Mouse (Mus musculus): ENCODE measurements around the gene Trim9. TPM values are rescaled to one million over a fixed set of nuclear protein-coding genes. Genes with fewer than 3 reads are reported as not detected.

Trim9 gene
- polyA plus RNA-seq, 1 experiment from 2014 or later, result 1.1 TPM

DNA sequence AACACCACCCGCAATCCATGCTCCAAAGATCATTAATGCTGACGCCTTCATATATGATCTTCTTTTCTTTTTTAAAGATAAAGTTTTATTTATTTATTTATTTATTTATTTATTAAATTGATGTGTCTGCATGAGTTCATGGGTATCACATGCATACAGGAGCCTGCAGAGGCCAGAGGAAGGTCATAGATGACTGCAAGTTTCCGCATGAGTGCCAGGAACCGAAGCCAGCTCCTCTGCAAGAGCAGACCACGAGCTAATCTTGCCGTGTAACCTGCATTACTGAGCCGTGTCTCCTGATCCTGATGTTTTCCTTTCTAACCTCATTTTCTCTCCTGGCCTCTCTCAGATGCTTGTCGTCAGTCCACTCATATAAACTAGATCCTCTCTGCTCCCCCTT is 133.1 kb downstream of the Trim9 start:
- no peak overlapping the region for H3K4me2 ChIP-seq (ENCODE audit: low read depth, low read length)
- H3K36me3 ChIP-seq (ENCODE audit: control insufficient read depth, insufficient read depth, low read length), result 0 out of 2 replicates have a peak, but pooled peaks cover 5% of the 10 kb centered on the region
- no peak overlapping the region for H3K27ac ChIP-seq (ENCODE audit: low read length)
- no peak overlapping the region for H3K9ac ChIP-seq (ENCODE audit: low read length)
- WGBS, result 81% methylated on average over 8 of the region's 8 CpGs
- H3K4me3 ChIP-seq (replicated peaks; ENCODE audit: low read length), result no peak overlapping the region
- no peaks in the 10 kb centered on the region for H3K4me1 ChIP-seq (ENCODE audit: control insufficient read depth, insufficient read depth, low read length)
- no peak for ATAC-seq (ENCODE audit: insufficient read depth, low FRiP score)
- no peaks in the 10 kb centered on the region for H3K27me3 ChIP-seq (ENCODE audit: control insufficient read depth, insufficient read depth, low read length)
- H3K9me3 ChIP-seq (replicated peaks; ENCODE audit: control insufficient read depth, low read length), result no peaks in the 10 kb centered on the region

GRCm38 (mm10) chr12:70213601-70214000 is 133.8 kb downstream of the Trim9 start:
- Histone ChIP-seq H3K27me3 (ENCODE audit: control insufficient read depth, insufficient read depth, low read length) (no peaks in the 10 kb centered on the region), H3K4me1 (ENCODE audit: control insufficient read depth, insufficient read depth, low read length) (no peaks in the 10 kb centered on the region), H3K27ac (ENCODE audit: low read length) (no peak overlapping the region), H3K36me3 (ENCODE audit: control insufficient read depth, insufficient read depth, low read length) (0 out of 2 replicates have a peak, but pooled peaks cover 5% of the 10 kb centered on the region), H3K9me3 (replicated peaks; ENCODE audit: control insufficient read depth, low read length) (no peaks in the 10 kb centered on the region), H3K4me2 (ENCODE audit: low read depth, low read length) (no peak overlapping the region), H3K4me3 (replicated peaks; ENCODE audit: low read length) (no peak overlapping the region), H3K9ac (ENCODE audit: low read length) (no peak overlapping the region)
- ATAC-seq (ENCODE audit: insufficient read depth, low FRiP score), result no peak
- 91% methylated on average over 6 of the region's 6 CpGs for WGBS

GRCm38 (mm10) chr12:70212501-70212900 is 134.9 kb downstream of the Trim9 start:
- Histone ChIP-seq H3K36me3 (ENCODE audit: control insufficient read depth, insufficient read depth, low read length) (no peaks in the 10 kb centered on the region), H3K9me3 (replicated peaks; ENCODE audit: control insufficient read depth, low read length) (no peaks in the 10 kb centered on the region), H3K27ac (ENCODE audit: low read length) (no peak overlapping the region), H3K4me3 (replicated peaks; ENCODE audit: low read length) (no peak overlapping the region), H3K9ac (ENCODE audit: low read length) (no peak overlapping the region), H3K27me3 (ENCODE audit: control insufficient read depth, insufficient read depth, low read length) (no peaks in the 10 kb centered on the region), H3K4me2 (ENCODE audit: low read depth, low read length) (no peak overlapping the region), H3K4me1 (ENCODE audit: control insufficient read depth, insufficient read depth, low read length) (no peaks in the 10 kb centered on the region)
- 82% methylated on average over 4 of the region's 4 CpGs for WGBS
- no peak for ATAC-seq (ENCODE audit: insufficient read depth, low FRiP score)

GRCm38 (mm10) chr12:70208214-70208613 is 139.2 kb downstream of the Trim9 start:
- 72% methylated on average over 5 of the region's 5 CpGs for WGBS
- H3K27ac ChIP-seq (ENCODE audit: low read length), result no peak overlapping the region
- H3K9ac ChIP-seq (ENCODE audit: low read length), result no peak overlapping the region
- no peak overlapping the region for H3K4me3 ChIP-seq (replicated peaks; ENCODE audit: low read length)
- no peaks in the 10 kb centered on the region for H3K27me3 ChIP-seq (ENCODE audit: control insufficient read depth, insufficient read depth, low read length)
- ATAC-seq (ENCODE audit: insufficient read depth, low FRiP score), result no peak
- no peaks in the 10 kb centered on the region for H3K9me3 ChIP-seq (replicated peaks; ENCODE audit: control insufficient read depth, low read length)
- H3K4me1 ChIP-seq (ENCODE audit: control insufficient read depth, insufficient read depth, low read length), result no peaks in the 10 kb centered on the region
- H3K4me2 ChIP-seq (ENCODE audit: low read depth, low read length), result no peak overlapping the region
- no peaks in the 10 kb centered on the region for H3K36me3 ChIP-seq (ENCODE audit: control insufficient read depth, insufficient read depth, low read length)

- ATAC-seq (ENCODE audit: insufficient read depth, low FRiP score), result no peak
- Histone ChIP-seq H3K4me1 (ENCODE audit: control insufficient read depth, insufficient read depth, low read length) (no peaks in the 10 kb centered on the region), H3K9me3 (replicated peaks; ENCODE audit: control insufficient read depth, low read length) (no peaks in the 10 kb centered on the region), H3K9ac (ENCODE audit: low read length) (no peak overlapping the region), H3K27me3 (ENCODE audit: control insufficient read depth, insufficient read depth, low read length) (no peaks in the 10 kb centered on the region), H3K27ac (ENCODE audit: low read length) (no peak overlapping the region), H3K4me3 (replicated peaks; ENCODE audit: low read length) (no peak overlapping the region), H3K4me2 (ENCODE audit: low read depth, low read length) (no peak overlapping the region), H3K36me3 (ENCODE audit: control insufficient read depth, insufficient read depth, low read length) (no peaks in the 10 kb centered on the region)
- WGBS, result 83% methylated on average over 8 of the region's 8 CpGs
Measured at GRCm38 (mm10) chr12:70204433-70204832, 143.0 kb downstream of the Trim9 start.

GRCm38 (mm10) chr12:70201926-70202529 is 145.4 kb downstream of the Trim9 start:
- no peak for ATAC-seq (ENCODE audit: insufficient read depth, low FRiP score)

GRCm38 (mm10) chr12:70196341-70196740 is 151.1 kb downstream of the Trim9 start:
- no peak overlapping the region for H3K4me3 ChIP-seq (replicated peaks; ENCODE audit: low read length)
- 85% methylated on average over 5 of the region's 5 CpGs for whole genome bisulfite sequencing
- no peak overlapping the region for H3K9ac ChIP-seq (ENCODE audit: low read length)
- no peak for ATAC-seq (ENCODE audit: insufficient read depth, low FRiP score)
- peaks cover 4% of the 10 kb centered on the region; the same call in 1 of the 2 replicates for H3K4me1 ChIP-seq (ENCODE audit: control insufficient read depth, insufficient read depth, low read length)
- H3K27ac ChIP-seq (ENCODE audit: low read length), result no peak overlapping the region
- H3K27me3 ChIP-seq (ENCODE audit: control insufficient read depth, insufficient read depth, low read length), result no peaks in the 10 kb centered on the region
- H3K4me2 ChIP-seq (ENCODE audit: low read depth, low read length), result no peak overlapping the region
- H3K36me3 ChIP-seq (ENCODE audit: control insufficient read depth, insufficient read depth, low read length), result no peaks in the 10 kb centered on the region
- H3K9me3 ChIP-seq (replicated peaks; ENCODE audit: control insufficient read depth, low read length), result no peaks in the 10 kb centered on the region

More at GRCm38 (mm10) chr12:70201926-70202529, 145.4 kb downstream of the Trim9 start:
- Histone ChIP-seq H3K9ac (ENCODE audit: low read length) (no peak overlapping the region), H3K9me3 (replicated peaks; ENCODE audit: control insufficient read depth, low read length) (no peaks in the 10 kb centered on the region), H3K4me1 (ENCODE audit: control insufficient read depth, insufficient read depth, low read length) (no peaks in the 10 kb centered on the region), H3K27ac (ENCODE audit: low read length) (no peak overlapping the region), H3K4me3 (replicated peaks; ENCODE audit: low read length) (no peak overlapping the region), H3K27me3 (ENCODE audit: control insufficient read depth, insufficient read depth, low read length) (no peaks in the 10 kb centered on the region), H3K36me3 (ENCODE audit: control insufficient read depth, insufficient read depth, low read length) (no peaks in the 10 kb centered on the region), H3K4me2 (ENCODE audit: low read depth, low read length) (no peak overlapping the region)
- WGBS, result 69% methylated on average over 5 of the region's 5 CpGs

- H3K4me1 ChIP-seq (ENCODE audit: control insufficient read depth, insufficient read depth, low read length), result peaks cover 4% of the 10 kb centered on the region; the same call in 1 of the 2 replicates
- no peak overlapping the region for H3K9ac ChIP-seq (ENCODE audit: low read length)
- H3K27me3 ChIP-seq (ENCODE audit: control insufficient read depth, insufficient read depth, low read length), result no peaks in the 10 kb centered on the region
- no peaks in the 10 kb centered on the region for H3K36me3 ChIP-seq (ENCODE audit: control insufficient read depth, insufficient read depth, low read length)
- no peaks in the 10 kb centered on the region for H3K9me3 ChIP-seq (replicated peaks; ENCODE audit: control insufficient read depth, low read length)
- no peak overlapping the region for H3K4me3 ChIP-seq (replicated peaks; ENCODE audit: low read length)
- no peak overlapping the region for H3K4me2 ChIP-seq (ENCODE audit: low read depth, low read length)
- whole genome bisulfite sequencing, result 93% methylated on average over 6 of the region's 6 CpGs
- ATAC-seq (ENCODE audit: insufficient read depth, low FRiP score), result no peak
- no peak overlapping the region for H3K27ac ChIP-seq (ENCODE audit: low read length)
Measured at GRCm38 (mm10) chr12:70195426-70195825, 152.0 kb downstream of the Trim9 start.
